Mouse (Mus musculus): Measurements from ENCODE around the gene B3glct. TPM values are rescaled to one million over a fixed set of nuclear protein-coding genes. Genes with fewer than 3 reads are reported as not detected.

The B3glct gene
- polyA plus RNA-seq, 1 experiment from 2014 or later = 15.1 TPM

- H3K9me3 ChIP-seq = peaks cover 9% of the 10 kb centered on the region; the same call in 1 of the 2 replicates
- H3K27me3 ChIP-seq (replicated peaks; ENCODE audit: low read depth, poor library complexity, severe bottlenecking) = no peaks in the 10 kb centered on the region
- H3K36me3 ChIP-seq (replicated peaks) = peaks cover 60% of the 10 kb centered on the region
- H3K27ac ChIP-seq (replicated peaks) = no peak overlapping the region
- WGBS = 91% methylated on average over 8 of the region's 8 CpGs
- no peak overlapping the region for H3K4me3 ChIP-seq
- H3K4me1 ChIP-seq = no peaks in the 10 kb centered on the region
- no peak for DNase-seq (ENCODE audit: low spot score)
These were observed 53.7 kb downstream of the B3glct start for GRCm38 (mm10) chr5:149731776-149732175.

DNA sequence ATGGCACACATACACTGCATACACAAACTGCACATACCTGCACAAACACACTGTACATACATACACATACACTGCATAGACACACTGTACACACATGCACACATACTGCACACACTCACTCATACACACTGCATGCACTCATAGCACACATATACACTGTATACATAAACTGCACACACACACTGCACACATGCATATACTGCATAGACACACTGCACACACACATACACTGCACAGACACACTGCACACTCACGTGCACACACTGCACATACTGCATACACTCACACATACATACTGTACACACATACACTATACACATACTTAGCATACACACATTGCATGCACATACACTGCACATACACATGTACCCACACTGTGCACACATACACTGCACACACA lies 59.2 kb downstream of the B3glct start:
- WGBS = 94% methylated on average over 1 of the region's 1 CpGs

GRCm38 (mm10) chr5:149740145-149740544 lies 62.1 kb downstream of the B3glct start:
- Histone ChIP-seq H3K4me3 (no peak overlapping the region), H3K27ac (replicated peaks) (no peak overlapping the region), H3K4me1 (no peaks in the 10 kb centered on the region), H3K9me3 (peaks cover 6% of the 10 kb centered on the region; the same call in 1 of the 2 replicates), H3K27me3 (replicated peaks; ENCODE audit: low read depth, poor library complexity, severe bottlenecking) (no peaks in the 10 kb centered on the region), H3K36me3 (replicated peaks) (peaks cover 57% of the 10 kb centered on the region)
- WGBS = 89% methylated on average over 7 of the region's 7 CpGs
- no peak for DNase-seq (ENCODE audit: low spot score)

More for the DNA sequence above, 59.2 kb downstream of the B3glct start:
- H3K27ac ChIP-seq (replicated peaks) = no peak overlapping the region
- no peaks in the 10 kb centered on the region for H3K4me1 ChIP-seq
- H3K9me3 ChIP-seq = peaks cover 15% of the 10 kb centered on the region; the same call in 1 of the 2 replicates
- no peak overlapping the region for H3K4me3 ChIP-seq
- DNase-seq (ENCODE audit: low spot score) = no peak
- peaks cover 61% of the 10 kb centered on the region for H3K36me3 ChIP-seq (replicated peaks)
- H3K27me3 ChIP-seq (replicated peaks; ENCODE audit: low read depth, poor library complexity, severe bottlenecking) = no peaks in the 10 kb centered on the region

- H3K4me3 ChIP-seq = no peak overlapping the region
- H3K4me1 ChIP-seq = no peaks in the 10 kb centered on the region
- no peak overlapping the region for H3K27ac ChIP-seq (replicated peaks)
- WGBS = 80% methylated on average over 3 of the region's 3 CpGs
- DNase-seq (ENCODE audit: low spot score) = no peak
- peaks cover 6% of the 10 kb centered on the region; the same call in 1 of the 2 replicates for H3K9me3 ChIP-seq
- H3K36me3 ChIP-seq (replicated peaks) = peaks cover 57% of the 10 kb centered on the region
- no peaks in the 10 kb centered on the region for H3K27me3 ChIP-seq (replicated peaks; ENCODE audit: low read depth, poor library complexity, severe bottlenecking)
These were observed 62.7 kb downstream of the B3glct start for GRCm38 (mm10) chr5:149740703-149741102.

GRCm38 (mm10) chr5:149742286-149742685 lies 64.3 kb downstream of the B3glct start:
- Histone ChIP-seq H3K4me1 (no peaks in the 10 kb centered on the region), H3K27ac (replicated peaks) (no peak overlapping the region), H3K9me3 (peaks cover 6% of the 10 kb centered on the region; the same call in 1 of the 2 replicates), H3K27me3 (replicated peaks; ENCODE audit: low read depth, poor library complexity, severe bottlenecking) (no peaks in the 10 kb centered on the region), H3K4me3 (no peak overlapping the region), H3K36me3 (replicated peaks) (peaks cover 59% of the 10 kb centered on the region)
- DNase-seq (ENCODE audit: low spot score) = no peak
- 94% methylated on average over 9 of the region's 9 CpGs for WGBS

DNA sequence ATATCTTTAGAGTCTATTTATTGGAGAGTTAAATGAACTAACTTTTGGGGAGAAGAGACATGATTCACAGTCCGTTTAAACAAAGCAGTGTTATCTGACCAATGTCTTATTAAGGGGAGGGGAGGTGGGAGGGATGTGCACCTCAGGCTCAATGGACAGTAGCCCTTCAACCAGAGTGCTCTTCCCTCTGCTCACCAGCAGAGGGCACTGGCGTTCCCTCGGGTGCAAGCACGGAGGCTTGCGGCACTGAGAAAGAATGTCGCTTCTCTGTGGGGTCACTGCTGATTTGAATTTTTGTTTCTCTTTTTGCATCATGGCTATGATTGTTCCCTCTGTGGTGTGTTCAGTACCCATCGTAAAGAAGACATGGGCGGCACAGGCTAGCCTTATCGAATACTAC lies 67.0 kb downstream of the B3glct start:
- peaks cover 57% of the 10 kb centered on the region for H3K36me3 ChIP-seq (replicated peaks)
- H3K27ac ChIP-seq (replicated peaks) = no peak overlapping the region
- H3K4me3 ChIP-seq = no peak overlapping the region
- DNase-seq (ENCODE audit: low spot score) = no peak
- 90% methylated on average over 9 of the region's 9 CpGs for WGBS
- H3K4me1 ChIP-seq = no peaks in the 10 kb centered on the region
- peaks cover 9% of the 10 kb centered on the region; the same call in 1 of the 2 replicates for H3K9me3 ChIP-seq
- H3K27me3 ChIP-seq (replicated peaks; ENCODE audit: low read depth, poor library complexity, severe bottlenecking) = no peaks in the 10 kb centered on the region

DNA sequence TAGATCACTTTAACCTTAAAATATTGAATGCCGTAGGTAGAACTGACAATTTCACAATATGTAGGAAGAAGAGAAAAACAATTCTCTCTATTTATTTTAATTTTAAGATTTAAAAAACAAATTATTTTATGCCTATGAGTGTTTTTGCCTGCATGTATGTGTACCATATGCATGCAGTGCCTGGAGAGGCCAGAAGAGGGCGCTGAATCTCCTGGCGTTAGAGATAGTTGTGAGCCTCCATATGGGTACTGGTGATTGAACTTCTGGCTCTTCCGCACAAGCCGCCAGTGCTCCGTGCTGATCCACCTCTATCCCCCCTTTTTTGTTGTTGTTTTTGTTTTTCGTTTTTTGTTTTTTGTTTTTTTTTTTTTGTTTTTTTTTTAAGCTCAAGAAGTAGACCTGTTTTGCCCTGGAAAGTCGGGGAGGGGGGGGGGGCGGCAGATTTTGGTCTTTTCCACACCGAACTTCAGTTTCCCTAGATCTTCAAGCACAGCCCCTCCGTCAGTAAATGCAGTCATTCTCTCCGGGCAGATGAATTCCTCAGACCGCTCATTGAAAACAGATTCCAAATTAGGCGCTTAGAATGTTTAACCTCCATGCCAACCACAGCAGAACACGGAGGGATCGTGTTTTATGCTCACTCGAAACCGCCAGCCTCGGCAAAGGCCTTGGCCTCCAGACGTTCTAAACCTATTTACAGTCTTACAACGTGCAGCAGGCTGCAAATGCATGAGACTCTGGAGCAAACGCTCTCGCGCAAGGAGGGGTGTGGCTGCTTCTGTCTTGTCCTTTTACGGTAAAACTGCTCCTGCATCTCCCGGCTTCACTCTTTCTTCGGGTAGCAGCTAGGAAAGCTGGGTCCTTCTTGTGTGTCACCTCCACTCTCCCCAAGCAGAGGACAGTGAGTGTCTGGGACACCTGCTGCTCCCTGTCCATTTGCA lies 70.9 kb downstream of the B3glct start:
- Histone ChIP-seq H3K27me3 (replicated peaks; ENCODE audit: low read depth, poor library complexity, severe bottlenecking) (no peaks in the 10 kb centered on the region), H3K4me1 (no peaks in the 10 kb centered on the region), H3K9me3 (peaks cover 6% of the 10 kb centered on the region; the same call in 1 of the 2 replicates), H3K36me3 (replicated peaks) (peaks cover 53% of the 10 kb centered on the region), H3K27ac (replicated peaks) (no peak overlapping the region), H3K4me3 (no peak overlapping the region)
- WGBS = 80% methylated on average over 27 of the region's 27 CpGs
- DNase-seq (ENCODE audit: low spot score) = peak; percentile 29

DNA sequence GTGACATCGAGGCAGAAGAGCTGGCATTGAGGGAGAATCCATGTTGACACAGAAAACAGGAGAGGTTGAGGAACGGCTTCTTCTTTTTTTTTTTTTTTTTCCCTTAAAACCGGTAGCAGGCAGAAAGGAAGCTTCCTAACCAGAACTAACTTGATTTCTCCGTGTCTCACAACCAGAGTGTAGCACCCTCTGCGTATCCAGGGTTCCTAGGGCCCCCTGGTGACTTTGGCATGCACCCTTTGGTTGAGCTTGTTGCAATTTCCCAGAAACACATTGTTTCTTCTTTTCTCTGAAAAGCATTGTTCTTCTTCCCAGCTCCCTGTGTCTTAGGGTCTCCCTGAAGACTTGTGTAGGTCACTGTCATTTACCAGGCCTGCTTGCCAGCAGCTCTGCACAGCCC lies 73.8 kb downstream of the B3glct start:
- Histone ChIP-seq H3K4me3 (no peak overlapping the region), H3K36me3 (replicated peaks) (peaks cover 35% of the 10 kb centered on the region), H3K27ac (replicated peaks) (no peak overlapping the region), H3K27me3 (replicated peaks; ENCODE audit: low read depth, poor library complexity, severe bottlenecking) (no peaks in the 10 kb centered on the region), H3K4me1 (no peaks in the 10 kb centered on the region), H3K9me3 (peaks cover 6% of the 10 kb centered on the region; the same call in 1 of the 2 replicates)
- 67% methylated on average over 5 of the region's 5 CpGs for WGBS
- DNase-seq (ENCODE audit: low spot score) = no peak

DNA sequence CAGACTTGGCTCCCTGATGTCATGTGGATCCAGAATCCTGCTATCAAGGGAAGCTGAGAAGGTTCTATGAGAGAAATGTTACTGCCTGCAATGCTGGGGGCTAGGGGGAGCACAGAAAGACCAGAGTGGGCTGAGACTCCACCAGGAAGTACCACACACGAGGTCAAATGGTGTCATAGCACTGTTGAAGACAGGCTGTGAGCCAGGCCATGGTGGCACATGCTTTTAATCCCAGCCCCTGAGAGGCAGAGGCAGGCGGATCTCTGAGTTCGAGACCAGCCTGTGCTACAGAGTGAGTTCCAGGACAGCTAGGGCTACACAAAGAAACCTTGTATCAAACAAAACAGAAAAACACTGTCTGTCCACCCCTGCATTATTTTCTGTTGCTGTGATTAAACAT lies 75.0 kb downstream of the B3glct start:
- no peak overlapping the region for H3K4me3 ChIP-seq
- no peaks in the 10 kb centered on the region for H3K27me3 ChIP-seq (replicated peaks; ENCODE audit: low read depth, poor library complexity, severe bottlenecking)
- H3K9me3 ChIP-seq = peaks cover 6% of the 10 kb centered on the region
- DNase-seq (ENCODE audit: low spot score) = no peak
- 89% methylated on average over 3 of the region's 3 CpGs for WGBS
- H3K4me1 ChIP-seq = no peaks in the 10 kb centered on the region
- peaks cover 38% of the 10 kb centered on the region for H3K36me3 ChIP-seq (replicated peaks)
- H3K27ac ChIP-seq (replicated peaks) = no peak overlapping the region

DNA sequence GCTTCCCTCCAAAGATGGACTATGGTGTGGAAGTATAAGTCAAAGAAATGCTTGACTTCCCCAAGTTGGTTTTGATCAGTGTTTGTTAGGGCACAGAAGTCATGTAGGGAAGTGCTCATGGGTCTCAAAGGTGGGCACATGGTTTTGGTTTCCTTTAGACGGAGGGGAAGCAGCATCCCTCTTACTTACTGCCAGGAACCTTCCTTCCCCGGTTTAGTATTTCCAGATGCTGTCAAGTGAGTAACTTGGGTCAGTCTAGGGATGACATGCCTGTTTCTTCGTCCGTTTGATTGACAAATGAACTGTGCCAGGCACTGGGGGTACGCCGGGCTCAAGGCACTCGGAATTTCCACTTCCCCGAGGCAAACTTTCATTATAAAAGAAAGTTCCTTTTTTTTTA lies 89.1 kb downstream of the B3glct start:
- Histone ChIP-seq H3K27me3 (replicated peaks; ENCODE audit: low read depth, poor library complexity, severe bottlenecking) (no peaks in the 10 kb centered on the region), H3K27ac (replicated peaks) (no peak overlapping the region), H3K36me3 (replicated peaks) (no peaks in the 10 kb centered on the region), H3K9me3 (no peaks in the 10 kb centered on the region), H3K4me1 (peaks cover 10% of the 10 kb centered on the region; the same call in 1 of the 2 replicates), H3K4me3 (no peak overlapping the region)
- DNase-seq (ENCODE audit: low spot score) = peak; percentile 21
- WGBS = 43% methylated on average over 8 of the region's 8 CpGs

GRCm38 (mm10) chr5:149767651-149768301 lies 89.7 kb downstream of the B3glct start:
- Histone ChIP-seq H3K27ac (replicated peaks) (peak overlapping the region; percentile 57; the same call in 1 of the 2 replicates), H3K4me1 (peaks cover 10% of the 10 kb centered on the region; the same call in 1 of the 2 replicates), H3K4me3 (no peak overlapping the region)

DNA sequence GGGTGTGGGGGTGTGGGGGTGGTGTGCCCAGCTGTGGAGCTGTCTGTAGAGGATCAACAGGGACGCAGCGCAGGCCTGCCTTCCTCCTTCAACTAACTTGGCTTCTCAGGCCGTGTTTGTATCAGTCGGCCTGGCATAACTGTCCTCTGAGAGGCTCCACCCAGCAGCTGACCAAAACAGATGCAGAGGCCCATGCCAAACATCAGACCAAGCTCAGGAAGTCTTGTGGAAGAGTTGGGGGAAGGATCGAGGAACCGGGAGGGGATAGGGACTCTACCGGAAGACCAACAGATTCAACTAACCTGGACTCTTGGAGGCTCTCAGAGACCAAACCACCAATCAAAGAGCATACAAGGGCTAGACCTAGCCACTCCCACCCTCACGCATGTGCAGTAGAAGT lies 91.6 kb downstream of the B3glct start:
- no peak for DNase-seq (ENCODE audit: low spot score)
- H3K9me3 ChIP-seq = no peaks in the 10 kb centered on the region
- no peaks in the 10 kb centered on the region for H3K36me3 ChIP-seq (replicated peaks)
- H3K27ac ChIP-seq (replicated peaks) = no peak overlapping the region
- 96% methylated on average over 8 of the region's 8 CpGs for WGBS
- no peak overlapping the region for H3K4me3 ChIP-seq
- no peaks in the 10 kb centered on the region for H3K27me3 ChIP-seq (replicated peaks; ENCODE audit: low read depth, poor library complexity, severe bottlenecking)
- H3K4me1 ChIP-seq = peaks cover 10% of the 10 kb centered on the region; the same call in 1 of the 2 replicates

More at GRCm38 (mm10) chr5:149767651-149768301, 89.7 kb downstream of the B3glct start:
- no peaks in the 10 kb centered on the region for H3K9me3 ChIP-seq
- H3K27me3 ChIP-seq (replicated peaks; ENCODE audit: low read depth, poor library complexity, severe bottlenecking) = no peaks in the 10 kb centered on the region
- 86% methylated on average over 5 of the region's 5 CpGs for WGBS
- DNase-seq (ENCODE audit: low spot score) = no peak
- no peaks in the 10 kb centered on the region for H3K36me3 ChIP-seq (replicated peaks)
